Mouse (Mus musculus) megakaryocyte, embryonic 14.5 days (primary cell): ENCODE results near the gene 1700037C18Rik.

Source experiments
- FLI1 ChIP-seq: IDR thresholded peaks from 2 replicates; pipeline ENCODE4 v1.6.1; 2012; ENCODE audit warnings: low read length, inconsistent platforms, mixed read lengths
- GATA1 ChIP-seq: IDR thresholded peaks from 3 replicates; pipeline ENCODE4 v1.6.1; 2012; ENCODE audit warnings: mixed read lengths, low read length, inconsistent platforms, borderline replicate concordance

DNA sequence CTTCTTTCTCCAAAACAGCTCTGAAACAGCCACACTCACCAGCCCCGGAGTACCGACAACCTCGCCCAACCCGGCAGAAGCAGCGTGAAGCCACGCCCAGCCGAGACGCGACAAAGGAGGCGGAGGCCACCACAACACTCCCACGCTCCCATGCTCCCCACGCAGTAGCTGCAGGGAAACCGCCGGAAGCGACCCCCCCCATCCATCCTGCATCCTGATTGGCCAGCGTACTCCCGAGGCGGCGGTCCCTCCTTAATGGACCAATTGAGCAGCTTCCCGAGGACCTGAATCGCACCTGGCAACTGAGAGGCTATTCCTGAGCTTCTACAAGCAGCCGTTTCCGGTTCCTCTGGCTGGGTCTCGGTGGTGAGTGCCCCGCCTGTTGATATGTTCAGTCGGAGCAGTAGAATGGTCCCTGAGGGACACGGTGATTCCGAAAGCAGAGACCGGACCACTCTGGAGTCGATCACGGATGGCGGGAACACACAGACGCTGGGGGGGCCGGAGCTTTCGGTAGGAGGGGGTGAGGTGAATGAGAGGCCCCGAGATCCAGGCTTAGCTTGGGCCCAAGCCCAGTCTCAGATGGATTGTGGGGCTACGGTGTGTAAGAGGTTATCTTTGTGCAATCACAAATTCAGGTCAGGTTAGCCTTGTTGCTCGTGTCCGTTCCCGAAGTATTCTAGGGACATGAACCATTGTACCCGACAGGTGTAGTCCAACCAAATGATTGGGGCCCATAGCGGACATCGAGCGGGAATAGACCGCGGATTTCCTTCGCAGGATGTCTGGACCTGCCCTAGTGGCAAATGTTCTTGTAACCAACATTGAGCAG, 36.1 kb downstream of the 1700037C18Rik start, which contains the start of gene Naa60:
- TF ChIP-seq GATA1 = no peak
- TF ChIP-seq FLI1 = peak; percentile 46; the same call in 1 of the 2 replicates
